Mouse (Mus musculus) limb, embryonic 15.5 days (tissue): ENCODE data around the gene Cd59b. TPM values are rescaled to one million over a fixed set of nuclear protein-coding genes. Genes with fewer than 3 reads are reported as not detected.
A peak's percentile ranks its signal among the peaks of the same experiment; 100 is the strongest.
"Not testable (repeated sequence)": the region's sequence is repeated elsewhere in the genome, so short reads cannot be mapped to it uniquely, and the experiment has no call there.

Source experiments
- ATAC-seq: fragments of 200-750 bp; cut with Nextera tagmentation; 2 replicates; pipeline ENCODE4 v1.8.0; 2017; ENCODE audit warnings: low read depth, moderate TSS enrichment; ENCODE audit not compliant: insufficient number of reproducible peaks, low FRiP score, low TSS enrichment
- H3K27ac ChIP-seq: fragments of 300-500 bp; sonication (generic); 2 replicates; pipeline ENCODE4 v1.5.1; 2015; ENCODE audit warnings: moderate library complexity, mild to moderate bottlenecking, inconsistent platforms
- H3K27me3 ChIP-seq: fragments of 300-500 bp; sonication (generic); 2 replicates; pipeline ENCODE4 v1.6.1; 2015; ENCODE audit warnings: inconsistent platforms
- H3K36me3 ChIP-seq: fragments of 300-500 bp; sonication (generic); 2 replicates; pipeline ENCODE4 v1.6.1; 2015; ENCODE audit warnings: inconsistent platforms
- H3K4me1 ChIP-seq: fragments of 300-500 bp; sonication (generic); 2 replicates; pipeline ENCODE4 v1.6.1; 2015; ENCODE audit warnings: inconsistent platforms
- H3K4me2 ChIP-seq: fragments of 300-500 bp; sonication (generic); 2 replicates; pipeline ENCODE4 v1.6.1; 2015; ENCODE audit warnings: mild to moderate bottlenecking, inconsistent platforms
- H3K4me3 ChIP-seq: fragments of 300-500 bp; sonication (generic); 2 replicates; pipeline ENCODE4 v1.5.1; 2015; ENCODE audit warnings: mild to moderate bottlenecking, inconsistent platforms
- H3K9ac ChIP-seq: fragments of 300-500 bp; sonication (generic); 2 replicates; pipeline ENCODE4 v1.6.1; 2015; ENCODE audit warnings: inconsistent platforms
- H3K9me3 ChIP-seq: fragments of 300-500 bp; sonication (generic); 2 replicates; pipeline ENCODE4 v1.6.1; 2016; ENCODE audit warnings: inconsistent platforms
- WGBS: fragments of 180-500 bp; shearing (Covaris S2); methylation state at CpG from one replicate; pipeline ENCODE4 v1.1.7; 2015; 5-methylcytosine and 5-hydroxymethylcytosine counted together
- polyA plus RNA-seq: library from polyadenylated mRNA; unstranded; fragments of >200 nt; fragmentation: Nextera tagmentation; extraction: Ambion mirVana; gene quantifications from 2 replicates; pipeline ENCODE4 v1.2.1, GENCODE M21; 2015

The Cd59b gene
- polyA plus RNA-seq, 1 experiment from 2014 or later, result 6.8 TPM

DNA sequence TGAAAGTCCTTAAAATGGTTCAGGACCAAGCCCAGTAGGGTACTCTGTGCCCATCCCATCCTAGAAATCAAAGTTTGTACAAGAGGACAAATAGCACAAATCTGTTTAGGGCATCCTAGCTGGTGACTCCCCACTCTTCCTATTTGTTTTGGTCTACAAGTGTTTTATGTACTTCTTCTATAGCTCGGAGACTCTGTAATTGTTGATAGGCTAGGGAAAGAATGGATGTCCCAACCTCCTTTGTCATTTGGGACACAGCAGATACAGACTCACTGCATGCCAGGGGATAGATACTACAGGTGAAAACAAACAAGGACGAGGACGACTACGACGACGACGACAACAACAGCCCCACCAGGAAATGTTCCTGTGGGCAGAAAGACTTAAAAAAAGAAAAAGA lies 1.2 kb upstream of the Cd59b start, which contains the start of gene Gm10799:
Gene Gm10799 (minus strand): TSS at position 101 of the 400 bp plus-strand sequence.
- ATAC-seq, H3K9ac ChIP-seq, H3K27me3 ChIP-seq, H3K4me1 ChIP-seq, H3K4me2 ChIP-seq, H3K36me3 ChIP-seq, H3K27ac ChIP-seq, H3K9me3 ChIP-seq, H3K4me3 ChIP-seq: not testable (repeated sequence)
- 77% methylated on average over 7 of the region's 7 CpGs for WGBS

DNA sequence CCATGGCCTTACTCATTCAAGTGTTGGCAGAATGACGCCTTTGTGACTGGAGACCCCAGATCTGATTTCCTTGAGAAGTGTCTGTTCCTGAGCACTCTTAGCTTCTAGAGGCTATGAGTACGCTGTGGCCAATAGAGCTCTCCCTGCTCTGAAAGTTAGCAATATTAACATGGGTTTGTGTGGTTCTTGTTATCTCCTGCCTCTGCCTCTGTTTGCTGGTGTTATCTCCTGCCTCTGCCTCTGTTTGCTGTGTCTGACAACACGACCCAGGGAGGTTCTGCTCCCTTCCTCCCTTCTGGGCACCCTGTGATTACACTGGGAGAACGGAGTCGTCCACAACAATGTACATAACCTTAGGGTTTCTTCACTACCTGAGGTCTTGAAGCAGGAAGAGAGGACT lies 8.6 kb downstream of the Cd59b start:
- H3K36me3 ChIP-seq, H3K4me3 ChIP-seq, H3K27ac ChIP-seq, H3K4me1 ChIP-seq, H3K9me3 ChIP-seq, H3K9ac ChIP-seq, H3K27me3 ChIP-seq, ATAC-seq, H3K4me2 ChIP-seq: not testable (repeated sequence)
- WGBS, result 71% methylated on average over 5 of the region's 5 CpGs

DNA sequence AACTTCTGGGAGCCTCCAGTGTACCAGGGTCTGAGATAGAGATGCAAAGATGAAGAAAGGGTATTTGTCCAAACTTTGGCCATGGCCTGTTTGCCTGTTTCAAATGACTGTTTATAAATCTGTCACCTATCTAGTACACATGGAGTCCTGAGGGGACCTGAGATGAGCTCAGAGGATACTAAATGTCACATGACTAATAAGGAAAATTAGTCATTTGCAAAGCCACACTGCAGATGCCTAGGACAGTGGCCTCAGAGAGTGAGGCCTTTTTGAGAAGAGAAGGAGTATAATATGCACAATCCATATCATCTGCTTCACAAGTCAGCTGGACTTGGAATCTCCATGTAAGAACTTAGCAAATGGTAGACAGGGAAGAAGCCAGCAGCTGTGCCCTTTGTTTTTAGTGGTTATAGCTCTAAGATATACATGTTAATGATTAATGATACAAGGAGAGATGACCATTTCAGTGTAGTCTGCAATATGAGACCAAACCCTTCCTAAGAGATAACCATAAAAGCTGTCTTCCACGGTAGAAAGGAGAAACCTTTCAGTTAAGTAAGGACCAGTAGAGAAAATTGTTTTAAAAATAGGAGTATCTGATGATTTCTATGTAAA lies 11.9 kb downstream of the Cd59b start:
- H3K4me3 ChIP-seq, H3K4me2 ChIP-seq, H3K27ac ChIP-seq, H3K9me3 ChIP-seq, H3K36me3 ChIP-seq, H3K27me3 ChIP-seq, ATAC-seq, H3K9ac ChIP-seq, H3K4me1 ChIP-seq: not testable (repeated sequence)
- 40% methylated on average over 1 of the region's 1 CpGs for WGBS

DNA sequence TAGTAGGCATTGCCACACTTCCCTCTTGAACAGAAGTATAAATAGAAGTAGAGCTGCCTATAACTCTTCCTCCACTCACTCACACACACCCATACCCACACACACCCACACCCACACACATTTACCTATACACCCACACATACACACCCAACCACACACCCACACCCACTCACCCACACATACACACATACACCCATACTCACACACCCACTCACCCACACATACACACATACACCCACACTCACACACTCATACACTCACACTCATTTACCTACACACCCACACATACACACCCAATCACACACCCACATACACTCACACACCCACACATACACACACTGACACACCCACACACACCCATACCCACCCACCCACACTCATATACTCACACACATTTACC lies 12.8 kb downstream of the Cd59b start:
- ATAC-seq, result 0 out of 2 replicates have a peak, but pooled peaks have one; percentile 44
- Histone ChIP-seq H3K4me2 (no peak overlapping the region), H3K27ac (no peak overlapping the region), H3K9me3 (no peaks in the 10 kb centered on the region), H3K9ac (no peak overlapping the region), H3K4me3 (no peak overlapping the region), H3K36me3 (no peaks in the 10 kb centered on the region), H3K27me3 (no peaks in the 10 kb centered on the region), H3K4me1 (no peaks in the 10 kb centered on the region)

DNA sequence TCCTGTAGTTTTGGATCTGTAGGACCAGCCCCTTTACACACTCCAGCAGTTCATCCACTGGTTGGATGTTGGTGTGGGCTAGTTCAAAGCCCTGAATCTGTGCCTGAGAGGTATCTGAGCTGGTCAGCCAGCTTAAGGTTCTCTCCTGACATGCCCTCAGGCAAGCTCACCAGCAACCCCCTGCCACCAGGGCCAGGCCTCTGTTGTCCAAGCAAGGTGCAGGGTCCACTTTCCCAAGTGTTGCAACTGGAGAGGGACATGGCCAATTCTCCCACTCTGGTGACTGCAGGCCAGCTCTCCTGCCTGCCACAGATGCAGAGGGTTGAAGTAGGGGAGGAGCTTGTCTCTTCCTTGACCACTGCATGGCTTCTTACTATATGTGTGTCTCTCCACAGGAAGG lies 14.4 kb downstream of the Cd59b start:
- not testable (repeated sequence) for ATAC-seq, H3K9me3 ChIP-seq, H3K9ac ChIP-seq, H3K4me1 ChIP-seq, H3K27me3 ChIP-seq, H3K27ac ChIP-seq, H3K4me3 ChIP-seq, H3K36me3 ChIP-seq, H3K4me2 ChIP-seq

DNA sequence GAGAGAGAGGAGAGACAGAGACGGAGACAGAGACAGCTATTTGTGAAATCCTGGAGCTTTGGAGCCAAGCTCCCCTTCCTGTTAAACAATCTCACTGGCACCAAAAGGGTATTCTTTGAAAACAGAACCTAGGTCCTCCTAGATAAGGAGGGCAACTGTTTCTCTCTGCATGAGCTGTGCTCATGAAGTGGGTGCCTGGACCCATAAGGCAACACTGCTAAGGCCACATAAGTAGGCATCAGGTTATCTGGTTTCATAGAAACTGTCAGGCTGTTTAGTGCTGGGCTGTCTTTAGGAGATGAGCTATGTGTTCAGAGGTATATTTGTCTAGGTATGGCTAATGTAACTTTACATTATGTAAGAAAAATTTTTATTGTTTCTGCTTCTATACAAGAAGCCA lies 17.9 kb downstream of the Cd59b start:
- not testable (repeated sequence) for H3K4me3 ChIP-seq, H3K36me3 ChIP-seq, H3K9ac ChIP-seq, H3K4me2 ChIP-seq, H3K27ac ChIP-seq, H3K9me3 ChIP-seq, ATAC-seq, H3K27me3 ChIP-seq, H3K4me1 ChIP-seq
- WGBS, result 93% methylated on average over 1 of the region's 1 CpGs

DNA sequence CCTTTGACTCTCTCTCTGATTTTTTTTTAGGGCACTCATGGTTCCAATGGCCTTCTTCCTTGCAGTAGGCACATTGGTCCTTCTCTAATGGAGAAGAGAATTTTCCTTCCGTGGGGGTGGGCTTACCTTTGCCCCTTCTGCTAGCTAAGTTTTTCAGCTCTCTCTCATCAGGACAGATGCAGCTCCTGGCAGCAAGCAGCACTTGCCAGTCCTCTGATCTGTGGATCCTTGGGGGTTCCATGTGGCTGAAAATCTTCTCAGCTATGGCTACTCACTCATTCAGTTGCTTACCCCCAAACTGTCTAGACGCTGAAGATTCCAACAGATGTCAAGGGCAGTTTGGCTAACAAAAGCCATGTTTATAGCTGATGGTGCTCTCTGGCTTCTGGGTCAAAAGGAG lies 23.7 kb downstream of the Cd59b start:
- H3K27ac ChIP-seq, result no peak overlapping the region
- no peak for ATAC-seq
- WGBS, result 64% methylated on average over 2 of the region's 2 CpGs

DNA sequence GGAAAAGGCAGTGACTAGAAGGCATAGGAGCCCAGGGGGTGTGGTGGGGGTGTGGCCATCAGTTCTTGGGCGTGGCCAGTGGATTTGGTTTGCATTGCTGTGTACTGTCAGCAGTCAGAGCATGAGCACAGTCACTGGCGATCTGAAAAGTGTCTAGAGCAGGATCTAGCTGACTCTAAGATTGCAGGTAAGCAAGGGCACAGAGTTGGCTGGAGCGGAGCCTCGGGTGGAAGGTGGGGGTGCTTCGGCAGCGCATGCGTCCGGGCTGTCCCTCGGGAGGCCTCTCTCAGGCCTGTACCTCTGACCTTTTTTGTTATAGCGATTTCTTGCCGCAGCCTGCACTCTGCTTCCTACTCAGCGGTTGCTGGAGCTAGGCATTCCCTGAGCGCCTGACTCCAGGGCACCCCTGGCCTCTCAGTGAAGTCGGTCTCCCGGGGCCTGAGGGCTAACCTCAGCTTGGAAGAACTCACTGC lies 26.1 kb downstream of the Cd59b start, which contains the start of gene Cd59a:
Gene Cd59a (plus strand): TSS at position 61 of the 473 bp plus-strand sequence.
- no peaks in the 10 kb centered on the region for H3K36me3 ChIP-seq
- 9% methylated on average over 15 of the region's 15 CpGs for WGBS
- no peaks in the 10 kb centered on the region for H3K27me3 ChIP-seq
- peak; percentile 86; the same call in 1 of the 2 replicates for ATAC-seq
- H3K4me2 ChIP-seq, result peak within 1 kb of the TSS; percentile 62
- peak within 1 kb of the TSS; percentile 43 for H3K27ac ChIP-seq
- H3K9ac ChIP-seq, result peak within 1 kb of the TSS; percentile 31; the same call in 1 of the 2 replicates
- peak within 1 kb of the TSS; percentile 47 for H3K4me3 ChIP-seq
- H3K9me3 ChIP-seq, result no peaks in the 10 kb centered on the region
- H3K4me1 ChIP-seq, result peaks cover 10% of the 10 kb centered on the region; the same call in 1 of the 2 replicates

More for the DNA sequence above, 23.7 kb downstream of the Cd59b start:
- no peaks in the 10 kb centered on the region for H3K36me3 ChIP-seq
- no peaks in the 10 kb centered on the region for H3K9me3 ChIP-seq
- H3K4me1 ChIP-seq, result peaks cover 10% of the 10 kb centered on the region; the same call in 1 of the 2 replicates
- H3K4me2 ChIP-seq, result no peak overlapping the region
- no peaks in the 10 kb centered on the region for H3K27me3 ChIP-seq
- H3K9ac ChIP-seq, result no peak overlapping the region
- H3K4me3 ChIP-seq, result no peak overlapping the region

DNA sequence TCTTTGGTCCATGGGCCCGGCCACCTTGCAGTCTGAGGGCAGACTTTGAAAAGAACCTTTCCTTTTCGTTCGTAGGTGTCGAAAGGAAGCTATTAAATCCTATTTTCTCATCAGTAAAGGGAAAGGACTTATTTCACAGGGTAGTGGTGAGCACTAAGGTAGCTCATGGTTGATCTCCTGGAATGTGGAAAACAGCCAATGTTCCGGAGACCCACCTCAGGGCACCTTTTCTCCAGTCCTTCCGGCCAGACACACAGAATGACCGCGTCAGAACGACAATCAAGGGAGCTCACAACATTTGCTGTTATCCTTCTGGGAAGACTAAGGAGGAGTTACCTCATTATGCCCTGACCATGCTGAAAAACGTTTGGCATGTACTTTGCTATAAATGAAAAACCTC lies 26.6 kb downstream of the Cd59b start:
- Histone ChIP-seq H3K4me2 (peak overlapping the region; percentile 62), H3K27ac (peak overlapping the region; percentile 43), H3K9me3 (no peaks in the 10 kb centered on the region), H3K4me1 (peaks cover 10% of the 10 kb centered on the region; the same call in 1 of the 2 replicates), H3K27me3 (no peaks in the 10 kb centered on the region), H3K4me3 (peak overlapping the region; percentile 47), H3K36me3 (no peaks in the 10 kb centered on the region), H3K9ac (peak overlapping the region; percentile 31; the same call in 1 of the 2 replicates)
- no peak; the same call in 1 of the 2 replicates for ATAC-seq
- 37% methylated on average over 10 of the region's 10 CpGs for WGBS

DNA sequence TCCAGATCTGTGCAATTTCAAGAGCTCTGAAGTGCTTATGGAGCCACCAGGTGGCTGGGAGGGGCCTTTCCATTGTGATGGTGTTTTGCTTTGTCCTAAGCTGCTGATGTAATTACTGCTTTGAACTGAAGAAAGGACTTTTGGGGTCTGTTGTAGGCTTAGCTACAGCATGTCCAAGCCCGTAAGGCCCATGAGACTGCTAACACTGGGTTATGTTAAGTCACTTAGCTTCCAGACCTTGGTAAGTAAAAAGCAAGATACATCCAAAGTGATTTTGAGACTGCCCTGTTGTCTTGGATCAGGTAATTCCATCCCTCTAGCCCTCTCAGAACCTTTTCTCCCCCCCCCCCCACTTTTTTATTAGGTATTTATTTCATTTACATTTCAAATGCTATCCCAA lies 27.1 kb downstream of the Cd59b start:
- H3K4me1 ChIP-seq, result peaks cover 10% of the 10 kb centered on the region; the same call in 1 of the 2 replicates
- not testable (repeated sequence) for H3K4me3 ChIP-seq, H3K27ac ChIP-seq, H3K27me3 ChIP-seq, ATAC-seq, H3K4me2 ChIP-seq, H3K9ac ChIP-seq, H3K9me3 ChIP-seq, H3K36me3 ChIP-seq
- WGBS, result 81% methylated on average over 1 of the region's 1 CpGs

DNA sequence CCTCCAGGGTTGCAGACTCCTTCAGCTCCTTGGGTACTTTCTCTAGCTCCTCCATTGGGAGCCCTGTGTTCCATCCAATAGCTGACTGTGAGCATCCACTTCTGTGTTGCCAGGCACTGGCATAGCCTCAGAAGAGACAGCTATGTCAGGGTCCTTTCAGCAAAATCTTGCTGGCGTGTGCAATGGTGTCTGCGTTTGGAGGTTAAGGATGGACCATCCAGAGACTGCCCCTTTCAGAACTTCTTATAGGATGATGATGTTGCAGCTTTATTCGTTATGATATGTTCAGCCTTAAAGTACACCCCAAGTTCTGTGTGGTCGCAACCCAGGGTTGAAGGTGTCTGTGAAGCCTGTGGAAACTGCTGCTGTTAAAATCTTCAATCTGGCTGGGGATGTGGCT lies 27.7 kb downstream of the Cd59b start:
- H3K9me3 ChIP-seq, H3K27ac ChIP-seq, ATAC-seq, H3K4me3 ChIP-seq, H3K9ac ChIP-seq, H3K27me3 ChIP-seq, H3K36me3 ChIP-seq, H3K4me2 ChIP-seq: not testable (repeated sequence)
- H3K4me1 ChIP-seq, result peaks cover 10% of the 10 kb centered on the region; the same call in 1 of the 2 replicates
- 95% methylated on average over 4 of the region's 4 CpGs for WGBS

DNA sequence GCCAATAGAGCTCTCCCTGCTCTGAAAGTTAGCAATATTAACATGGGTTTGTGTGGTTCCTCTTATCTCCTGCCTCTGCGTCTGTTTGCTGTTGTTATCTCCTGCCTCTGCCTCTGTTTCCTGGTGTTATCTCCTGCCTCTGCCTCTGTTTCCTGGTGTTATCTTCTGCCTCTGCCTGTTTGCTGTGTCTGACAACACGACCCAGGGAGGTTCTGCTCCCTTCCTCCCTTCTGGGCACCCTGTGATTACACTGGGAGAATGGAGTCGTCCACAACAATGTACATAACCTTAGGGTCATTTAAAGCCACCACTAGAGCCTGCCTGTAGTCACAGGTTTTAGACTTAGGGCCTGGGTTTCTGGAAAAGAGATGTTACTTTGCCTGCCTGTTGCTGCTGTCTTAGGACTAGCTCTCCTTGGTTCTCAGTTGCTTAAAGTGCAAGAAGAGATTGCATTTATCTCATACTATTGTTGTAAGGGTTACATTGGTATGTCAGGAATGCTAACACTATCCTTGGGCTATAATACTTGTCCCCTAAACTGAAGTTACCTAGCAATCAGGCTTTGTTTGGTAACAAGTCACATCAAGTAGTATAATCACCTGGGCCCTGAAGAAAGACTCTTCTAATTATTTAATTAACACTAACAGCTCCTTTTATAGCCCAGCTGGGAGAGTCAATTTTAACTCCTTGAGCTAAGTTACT lies 29.0 kb downstream of the Cd59b start:
- no peak overlapping the region for H3K9ac ChIP-seq
- WGBS, result 28% methylated on average over 3 of the region's 3 CpGs
- peaks cover 10% of the 10 kb centered on the region; the same call in 1 of the 2 replicates for H3K4me1 ChIP-seq
- no peak overlapping the region for H3K4me2 ChIP-seq
- no peaks in the 10 kb centered on the region for H3K36me3 ChIP-seq
- H3K27ac ChIP-seq, result no peak overlapping the region
- no peaks in the 10 kb centered on the region for H3K27me3 ChIP-seq
- H3K4me3 ChIP-seq, result no peak overlapping the region
- no peak for ATAC-seq
- no peaks in the 10 kb centered on the region for H3K9me3 ChIP-seq
